Mouse (Mus musculus) spleen, postnatal 36 days (tissue): ENCODE data around the gene Ihh.

Experiments
- DNase-seq, 2 experiments: peaks; one replicate each; pipeline ENCODE4 v3.0.0; 2022; ENCODE audit warnings: low spot score in 2 of 2, mixed read lengths in 1 of 2

Gene Ihh

DNA sequence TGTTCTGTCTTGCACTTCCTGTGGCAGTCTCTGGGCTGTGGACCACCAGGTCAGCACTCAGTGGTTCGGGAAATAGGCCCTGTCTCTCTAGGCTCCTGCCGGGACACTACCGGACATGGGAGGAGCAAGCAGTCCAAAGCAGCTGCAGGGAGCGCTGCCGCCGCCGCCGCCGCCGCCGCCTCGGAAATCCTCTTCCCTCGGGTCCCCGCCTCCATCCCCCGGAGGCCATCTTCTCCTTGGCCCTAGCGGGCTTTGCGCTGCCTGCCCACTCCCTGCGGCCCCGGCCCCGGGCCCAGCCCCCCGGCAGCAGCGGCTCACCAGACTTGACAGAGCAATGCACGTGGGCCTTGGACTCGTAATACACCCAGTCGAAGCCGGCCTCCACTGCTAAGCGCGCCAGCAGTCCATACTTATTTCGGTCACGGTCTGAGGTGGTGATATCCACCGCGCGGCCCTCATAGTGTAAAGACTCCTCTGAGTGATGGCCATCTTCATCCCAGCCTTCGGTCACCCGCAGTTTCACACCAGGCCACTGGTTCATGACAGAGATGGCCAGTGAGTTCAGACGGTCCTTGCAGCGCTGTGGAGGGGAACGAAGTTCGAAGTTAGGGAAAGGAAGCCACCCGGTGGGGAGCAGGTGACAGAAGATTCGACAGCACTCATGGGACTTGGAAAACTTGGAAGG lies 3.3 kb downstream of the Ihh start:
- DNase-seq, result no peak

DNA sequence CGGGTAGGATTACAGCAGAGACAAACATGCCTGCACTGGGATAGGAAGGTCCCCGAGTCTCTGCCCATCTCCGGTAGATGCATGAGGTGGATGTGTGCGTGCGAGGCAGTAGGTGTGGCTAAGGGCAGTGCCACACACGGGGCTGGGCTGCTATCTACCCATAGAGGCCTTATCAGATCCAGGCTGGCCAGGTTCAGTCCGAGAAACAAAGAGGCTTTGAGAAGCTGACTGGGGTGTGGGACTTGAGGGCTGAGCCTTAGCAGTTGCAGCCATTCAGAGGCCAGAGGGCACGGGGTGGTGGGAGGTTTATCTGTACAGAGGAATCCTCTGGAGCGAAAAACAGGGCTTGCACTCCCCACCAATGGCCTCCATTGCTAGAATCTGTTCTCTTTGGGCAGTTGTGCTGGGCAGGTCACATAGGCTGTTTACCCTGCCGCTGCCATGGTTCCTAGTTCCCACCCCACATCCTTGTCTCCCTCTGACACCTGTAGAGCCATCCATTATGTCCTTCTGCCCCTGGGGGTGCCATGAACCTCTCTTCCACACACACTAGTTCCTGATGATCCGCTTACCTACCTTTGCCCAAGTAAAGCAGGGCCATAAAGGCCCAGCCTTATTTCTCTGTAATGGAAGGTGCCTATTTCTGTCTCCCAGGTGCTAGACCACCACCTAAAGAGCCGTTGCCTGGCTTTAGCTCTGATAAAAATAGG lies 9.7 kb downstream of the Ihh start:
- no peak for DNase-seq

DNA sequence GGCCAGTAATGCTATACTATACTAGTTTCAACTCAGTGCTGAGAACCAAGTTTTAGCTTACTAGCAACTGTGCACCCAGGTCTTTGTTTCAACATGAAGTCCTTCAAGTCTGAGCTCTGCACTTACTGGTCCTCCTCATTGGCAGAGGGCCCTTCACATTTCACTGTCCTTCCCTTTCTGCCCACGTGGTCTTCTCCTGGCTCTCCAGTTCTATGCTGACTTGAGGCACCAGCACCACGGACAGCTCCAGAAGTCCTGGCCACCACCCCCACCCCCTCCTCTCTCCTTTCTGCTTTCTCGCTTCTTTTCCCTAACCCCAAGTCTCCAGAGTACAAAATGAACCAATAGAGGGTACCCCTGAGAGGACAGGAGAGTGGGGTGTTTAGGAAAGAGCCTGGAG lies 11.7 kb downstream of the Ihh start:
- no peak for DNase-seq

DNA sequence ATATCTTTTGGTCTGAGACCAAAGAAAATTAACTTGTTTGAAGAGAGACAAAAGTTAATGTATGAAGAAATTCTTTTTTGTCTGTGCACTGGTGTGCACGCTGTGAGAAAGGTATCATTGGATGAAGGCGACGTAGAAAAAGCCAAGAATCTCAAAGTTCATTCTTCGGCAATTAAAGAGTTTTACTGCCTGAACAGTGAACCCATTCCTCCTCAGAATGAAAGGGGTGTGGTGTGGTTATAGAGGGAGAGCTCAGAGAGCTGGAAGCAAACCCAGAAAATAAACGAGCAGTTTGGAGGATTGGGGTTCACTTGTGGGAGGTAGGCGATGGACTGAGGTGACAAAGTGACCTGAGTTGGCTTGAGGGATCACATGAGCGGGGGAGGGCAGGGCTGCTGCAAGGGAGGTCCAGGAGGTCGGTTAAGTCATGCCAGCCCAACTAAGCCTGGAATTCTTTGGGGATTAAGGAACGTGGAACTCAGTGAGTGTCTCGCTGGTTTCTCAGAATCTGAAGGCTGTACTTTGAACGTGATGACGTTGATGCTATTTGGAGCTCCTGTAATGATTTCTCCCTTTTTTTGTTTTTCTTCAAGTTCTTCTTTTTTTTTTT lies 15.1 kb downstream of the Ihh start:
- DNase-seq, result no peak

DNA sequence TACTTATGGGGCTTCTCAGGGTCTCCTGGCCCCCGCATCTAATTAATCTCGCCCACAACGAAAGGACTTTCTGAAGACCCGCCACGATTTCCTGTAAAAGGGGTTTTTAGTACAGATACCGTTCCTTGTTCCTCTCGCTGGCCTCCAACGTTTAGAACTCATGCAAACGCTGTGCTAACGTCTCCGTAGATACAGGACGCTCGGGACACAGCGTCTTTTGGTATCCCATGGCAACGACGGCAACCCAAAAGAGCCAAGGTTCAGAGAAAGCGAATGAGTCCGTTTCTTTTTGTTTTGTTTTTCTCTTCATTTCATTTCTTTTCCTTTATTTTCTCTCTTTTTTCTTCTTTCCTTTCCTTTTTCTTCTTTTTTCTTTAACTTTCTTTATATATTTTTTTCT lies 16.1 kb downstream of the Ihh start, which contains the start of gene Cfap65:
Gene Cfap65, minus strand, starts transcription at position 198 of the 400 bp plus-strand sequence.
- no peak for DNase-seq

DNA sequence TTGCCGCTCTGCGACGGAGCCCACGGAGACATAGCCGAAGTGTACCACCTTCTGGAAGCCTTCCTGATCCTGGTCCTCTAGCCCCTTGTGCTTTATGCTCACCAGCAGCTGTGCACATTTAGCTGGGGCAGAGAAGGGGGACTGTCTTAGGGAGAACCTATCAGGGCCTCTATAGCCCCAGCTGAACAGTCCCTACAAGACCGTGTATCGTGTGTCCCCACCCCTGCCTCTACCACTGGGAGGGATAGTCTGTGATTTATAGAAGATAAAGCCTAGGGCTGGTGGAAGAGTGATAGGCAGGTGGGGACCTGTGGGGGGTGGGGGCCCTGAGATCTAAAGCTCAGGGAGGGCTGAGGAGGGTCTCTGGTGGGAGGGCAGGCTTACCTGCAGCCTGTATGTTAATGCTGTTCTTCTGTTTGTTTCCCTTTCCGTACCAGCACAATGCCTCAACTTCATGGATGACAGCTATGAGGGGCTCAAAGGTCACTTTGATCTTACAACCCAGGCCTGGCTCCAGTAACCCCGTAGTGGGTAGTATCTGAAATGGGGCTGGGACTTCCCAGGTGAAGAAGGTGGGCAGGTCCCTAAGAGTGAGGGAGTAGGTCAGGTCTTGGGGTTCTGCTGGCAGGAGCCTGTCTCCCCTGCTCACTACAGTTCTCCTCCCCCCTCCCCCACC lies 23.7 kb downstream of the Ihh start:
- no peak for DNase-seq

DNA sequence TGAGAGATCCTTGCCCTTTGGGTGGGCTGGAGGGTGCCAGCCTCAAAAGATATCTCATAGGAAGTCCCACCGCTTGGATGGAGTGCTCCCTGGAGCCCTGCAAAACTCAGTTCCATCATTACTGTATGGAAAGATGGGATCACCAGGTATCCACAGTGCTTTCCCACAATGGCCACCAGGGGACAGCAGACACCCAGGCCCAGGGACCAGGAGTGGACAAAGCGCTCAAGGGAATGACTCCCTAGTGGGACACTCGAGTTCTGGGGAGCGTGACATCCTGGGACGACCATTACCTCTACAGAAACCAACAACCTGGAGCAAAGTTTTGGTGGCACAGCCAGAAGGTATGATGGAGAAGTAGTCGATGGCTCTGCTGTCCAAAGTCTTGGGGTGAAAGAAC lies 24.8 kb downstream of the Ihh start:
- DNase-seq, result no peak

DNA sequence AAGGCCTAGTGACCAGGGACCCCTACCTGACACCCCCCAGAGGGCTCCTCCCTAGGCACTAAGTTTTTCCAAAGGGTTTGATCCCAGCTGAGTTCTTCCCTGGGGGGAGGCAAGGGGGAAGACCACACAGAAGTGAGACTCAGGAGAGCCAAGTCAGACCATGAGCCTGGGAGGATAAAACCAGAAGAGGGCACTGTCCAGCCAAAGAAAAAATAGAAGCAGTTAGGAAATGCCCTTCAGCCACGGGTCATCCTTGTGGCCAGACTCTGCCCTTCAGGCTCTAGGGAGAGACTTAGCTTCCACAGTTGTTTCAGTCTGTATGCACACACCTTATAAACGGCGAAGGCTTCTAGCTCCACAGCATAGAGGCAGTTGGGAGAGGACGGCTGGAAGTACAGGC lies 27.0 kb downstream of the Ihh start:
- DNase-seq, result no peak

DNA sequence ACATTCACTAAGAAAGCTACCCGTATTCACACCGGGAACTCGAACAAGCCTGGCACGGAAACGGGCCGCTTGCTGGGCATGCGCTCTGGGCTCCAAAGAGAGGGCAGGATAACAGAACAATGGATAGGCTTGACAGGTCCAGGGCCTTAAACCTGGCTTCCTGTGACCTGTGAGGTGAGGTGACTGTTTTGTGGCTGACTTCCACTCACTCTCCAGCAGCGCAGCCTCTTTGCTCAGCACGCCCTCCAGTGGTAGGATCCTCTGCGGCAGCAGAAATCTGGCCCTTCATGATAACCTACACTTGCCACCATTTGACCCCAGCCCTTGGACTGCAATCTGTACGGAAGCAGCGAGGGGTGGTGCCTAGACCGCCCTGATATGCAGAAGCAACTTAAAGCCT lies 35.8 kb downstream of the Ihh start:
- DNase-seq, result no peak

DNA sequence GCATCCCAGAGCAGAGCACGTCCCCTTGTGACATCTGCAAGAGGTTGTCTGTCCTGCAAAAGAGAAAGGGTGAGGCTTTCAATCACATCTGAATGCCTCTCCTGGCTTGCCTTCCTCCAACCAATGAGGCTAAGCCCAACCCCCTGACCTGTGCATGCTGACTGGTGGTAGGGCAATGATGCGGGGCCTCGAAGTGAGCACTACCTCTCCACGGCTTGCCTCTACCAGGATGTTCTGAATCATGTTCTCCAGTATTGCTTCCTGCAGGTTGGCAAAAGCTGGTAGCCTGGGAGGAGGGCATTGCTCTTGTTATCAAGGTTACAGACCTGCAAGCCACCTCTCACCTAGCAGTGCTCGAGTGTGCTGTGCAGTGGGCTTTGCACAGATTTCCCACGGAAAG lies 49.3 kb downstream of the Ihh start:
- no peak for DNase-seq

DNA sequence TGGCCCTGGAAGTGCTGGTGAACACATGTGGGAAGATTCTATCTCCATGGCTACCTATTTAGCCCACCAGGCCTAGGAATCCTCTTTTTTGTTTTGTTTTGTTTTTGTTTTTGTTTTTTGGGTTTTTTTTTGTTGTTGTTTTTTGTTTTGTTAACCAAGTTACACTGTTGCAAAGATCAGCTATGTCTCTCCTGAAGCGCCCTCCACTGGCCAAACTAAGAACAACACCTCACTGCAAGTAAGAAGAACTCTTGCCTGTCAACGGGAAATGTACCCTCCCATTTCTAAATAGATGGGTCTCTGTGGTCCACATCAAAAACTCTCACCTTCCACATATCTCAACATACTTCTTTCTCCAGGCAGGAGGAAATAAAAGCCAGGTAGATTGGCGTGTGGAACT lies 49.8 kb downstream of the Ihh start:
- no peak for DNase-seq

DNA sequence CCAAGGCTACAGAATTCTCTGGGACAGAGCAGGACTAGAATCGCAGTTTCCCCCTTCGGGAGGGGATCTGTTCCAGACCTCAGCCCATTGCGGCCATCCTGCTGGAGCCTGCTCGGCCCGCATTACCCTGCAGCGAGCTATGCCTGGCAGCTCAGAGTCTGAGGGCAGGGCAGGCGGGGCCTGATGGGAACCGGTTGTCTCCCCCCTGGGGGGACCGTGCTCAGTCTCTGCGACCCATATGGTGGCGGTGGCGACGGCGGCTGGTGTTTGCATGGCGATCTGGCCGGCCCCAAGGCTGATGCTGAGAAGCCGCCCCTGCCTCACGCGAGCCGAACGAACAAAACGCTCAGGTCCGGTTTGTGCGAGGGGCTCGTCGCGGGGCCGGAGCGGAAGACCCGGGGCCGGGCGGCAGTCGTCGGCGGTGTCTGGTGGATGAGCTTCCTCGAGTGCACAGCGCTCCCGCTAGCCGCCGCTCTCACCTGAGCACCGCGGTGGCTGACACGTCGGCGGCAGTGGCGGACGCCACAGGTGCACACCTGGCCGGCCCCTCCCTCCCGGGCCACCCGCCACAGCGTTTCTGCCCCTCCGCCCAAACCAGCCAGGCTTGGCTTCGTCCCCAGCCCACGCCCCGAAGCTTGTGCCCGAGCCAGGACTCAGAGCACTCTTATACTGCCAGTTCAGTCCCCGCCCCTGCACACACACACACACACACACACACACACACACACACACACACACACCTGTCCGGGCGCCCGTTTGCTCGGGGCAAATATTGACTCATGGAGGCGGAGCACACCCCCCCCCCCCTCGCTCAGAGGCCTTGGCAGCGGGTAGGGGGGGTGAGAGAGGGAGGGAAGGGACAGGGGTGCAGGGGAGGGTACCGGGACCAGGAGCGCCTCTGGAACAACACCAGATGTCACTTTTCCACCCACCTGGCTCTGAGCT lies 50.9 kb downstream of the Ihh start:
- no peak for DNase-seq

DNA sequence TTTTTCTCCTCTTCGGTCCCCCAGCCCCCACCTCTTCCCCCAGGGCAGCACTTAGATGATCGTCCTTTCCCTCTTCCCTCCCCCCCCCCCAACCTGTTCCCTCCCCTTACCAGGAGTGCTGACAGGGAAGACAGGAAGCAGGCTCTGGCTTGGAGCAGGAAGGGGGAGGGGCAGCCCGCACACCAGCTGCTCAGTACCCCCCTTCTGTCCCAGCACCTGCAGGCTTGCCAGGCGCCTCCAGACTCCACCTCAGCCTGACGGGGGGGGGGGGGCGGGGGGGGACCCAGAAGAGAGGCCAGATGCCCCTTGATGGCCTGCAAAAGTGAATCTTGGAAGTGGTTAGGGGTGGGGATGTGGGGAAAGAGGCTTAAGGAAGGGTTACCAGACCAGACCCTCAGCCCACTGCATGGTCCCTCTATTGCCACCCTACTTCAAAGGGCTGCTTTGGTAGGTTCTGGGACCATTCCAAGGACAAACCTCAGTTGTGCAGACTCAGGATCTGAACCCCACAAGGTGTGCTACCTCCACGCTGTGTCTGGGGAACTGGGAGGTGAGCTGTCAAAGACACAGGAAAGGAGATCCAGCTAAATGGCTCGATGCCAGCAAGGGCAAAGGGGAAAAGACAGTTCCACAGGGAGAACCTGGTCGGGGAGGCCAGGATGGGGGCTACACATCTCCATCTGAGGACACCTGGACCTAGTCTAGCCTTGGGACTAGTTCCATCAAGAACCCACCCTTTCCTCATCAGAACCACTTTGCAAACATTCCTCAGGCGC lies 52.6 kb downstream of the Ihh start:
- DNase-seq, result no peak

DNA sequence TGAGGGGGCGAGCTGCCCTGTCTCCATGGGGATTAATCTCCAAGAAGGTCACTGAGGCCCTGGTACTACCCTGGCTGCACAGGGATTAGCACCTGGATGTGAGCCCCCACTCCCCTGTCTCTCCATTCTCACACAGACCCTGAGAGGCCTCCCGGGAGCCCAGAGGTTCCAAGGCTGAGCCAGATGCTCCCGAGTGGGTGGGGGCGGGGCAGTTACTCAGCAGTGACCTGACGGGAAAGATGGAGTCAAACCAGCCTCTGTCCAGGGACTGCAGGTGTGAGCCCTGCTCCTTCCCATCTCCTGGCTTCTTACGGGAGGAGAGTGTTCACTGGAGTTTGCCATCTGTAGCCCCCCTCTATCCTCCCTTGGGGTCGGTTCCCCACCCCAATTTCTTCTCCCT lies 53.5 kb downstream of the Ihh start:
- DNase-seq, result no peak
